Mouse (Mus musculus) left cerebral cortex, postnatal 36 days (tissue): ENCODE data around the gene Taco1. TPM values are rescaled to one million over a fixed set of nuclear protein-coding genes. Genes with fewer than 3 reads are reported as not detected.
A peak's percentile ranks its signal among the peaks of the same experiment; 100 is the strongest.
"Not testable (repeated sequence)": the region's sequence is repeated elsewhere in the genome, so short reads cannot be mapped to it uniquely, and the experiment has no call there.

Experiments used
- DNase-seq, 2 experiments: peaks; one replicate each; pipeline ENCODE4 v3.0.0; 2021 to 2022; ENCODE audit warnings: low spot score in 2 of 2, mixed read lengths in 1 of 2
- intact Hi-C: fragments of 180-260 bp; cut with DNase I; formaldehyde crosslinking; loops from one replicate; pipeline ENCODE4 v1.15.1; 2025
- total RNA-seq, 2 experiments: library from RNA; stranded (reverse); gene quantifications; 2 replicates each; pipeline ENCODE4 v1.2.3; 2021

The Taco1 gene
- total RNA-seq, 2 experiments from 2014 or later: 17.2 to 20.3 TPM

GRCm38 (mm10) chr11:106058020-106058419 is 7.8 kb upstream of the Taco1 start:
- intact Hi-C loops: no loop called here
- no peak for DNase-seq

GRCm38 (mm10) chr11:106060549-106060948 is 5.3 kb upstream of the Taco1 start:
- intact Hi-C loops: no loop called here
- DNase-seq: no peak

GRCm38 (mm10) chr11:106061311-106061710 is 4.5 kb upstream of the Taco1 start:
- intact Hi-C loops: no loop called here
- DNase-seq: no peak

DNA sequence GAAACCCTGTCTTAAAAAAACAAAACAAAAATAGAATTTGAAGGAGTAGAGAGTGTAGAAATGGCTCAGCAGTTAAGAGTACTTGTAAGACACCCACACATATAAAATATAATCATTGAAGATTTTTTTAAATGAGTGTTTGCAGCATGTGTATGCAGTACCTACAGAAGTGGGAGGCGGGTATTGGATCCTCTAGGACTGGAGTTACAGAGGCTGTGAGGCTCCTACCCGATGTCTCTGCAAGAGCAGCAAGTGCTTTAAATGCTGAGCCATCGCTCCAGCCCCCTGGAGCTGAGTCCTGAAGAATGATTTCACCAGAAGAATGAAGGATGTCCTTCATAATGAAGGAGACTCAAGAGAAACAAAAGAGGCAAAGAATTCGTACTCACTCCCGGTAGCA is 2.1 kb upstream of the Taco1 start:
- peak in 1 of 2 experiments; percentile 37 for DNase-seq
- intact Hi-C loops: no loop called here

DNA sequence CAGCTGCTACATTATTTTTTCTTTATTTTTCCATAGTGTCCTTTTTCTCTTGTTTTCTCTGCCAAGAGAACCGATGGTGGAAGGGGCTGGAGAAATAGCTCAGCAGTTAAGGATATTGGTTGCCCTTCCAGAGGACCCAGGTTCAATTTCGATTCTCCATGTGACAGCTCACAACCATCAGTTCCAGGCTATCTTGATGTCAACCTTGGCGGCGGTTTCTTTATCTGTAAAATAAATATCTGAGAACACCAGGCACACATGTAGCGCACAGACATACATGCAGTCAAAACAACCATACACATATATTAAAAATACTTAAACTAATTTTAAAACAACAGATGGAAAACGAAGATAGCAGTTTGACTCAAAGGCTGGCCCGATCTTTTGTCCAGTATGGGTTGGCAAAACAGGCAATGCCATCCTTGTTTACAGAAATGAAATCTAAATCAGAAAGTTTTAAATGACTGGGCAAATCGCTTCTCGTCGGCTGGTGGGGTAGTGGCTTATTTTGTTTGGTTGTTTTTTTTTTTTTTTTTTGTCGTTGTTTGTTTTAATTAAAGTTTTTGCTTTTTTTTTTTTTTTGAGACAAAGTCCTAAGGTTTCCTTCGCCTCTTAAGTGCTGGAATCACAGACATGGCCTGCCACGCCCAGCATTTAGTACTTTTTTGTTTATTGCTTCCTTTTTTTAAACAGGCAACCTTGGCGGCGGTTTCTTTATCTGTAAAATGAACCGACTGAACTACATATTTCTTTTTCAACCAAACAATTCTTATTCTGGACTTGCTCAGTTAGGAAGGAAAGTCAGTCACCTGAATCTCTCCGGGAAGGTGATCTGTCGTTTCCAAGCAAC is 563 bp upstream of the Taco1 start:
- intact Hi-C loops: no loop called here
- DNase-seq: no peak

DNA sequence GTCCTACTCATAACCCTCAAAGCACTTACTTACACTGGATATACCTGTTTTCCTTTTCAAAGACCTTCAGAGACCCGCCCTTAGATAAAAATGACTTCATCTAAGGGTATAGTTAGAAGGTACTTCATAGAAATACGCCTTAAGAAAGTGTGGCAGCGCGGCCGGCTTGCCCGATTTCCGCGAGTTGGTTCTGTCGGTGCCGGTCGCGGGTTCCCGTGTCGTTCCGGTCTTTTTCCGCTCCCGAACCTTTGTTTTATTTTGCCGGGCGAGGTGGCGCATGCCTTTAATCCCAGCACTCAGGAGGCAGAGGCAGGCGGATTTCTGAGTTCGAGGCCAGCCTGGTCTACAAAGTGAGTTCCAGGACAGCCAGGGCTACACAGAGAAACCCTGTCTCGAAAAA is 755 bp downstream of the Taco1 start:
- DNase-seq, intact Hi-C loops: not testable (repeated sequence)

DNA sequence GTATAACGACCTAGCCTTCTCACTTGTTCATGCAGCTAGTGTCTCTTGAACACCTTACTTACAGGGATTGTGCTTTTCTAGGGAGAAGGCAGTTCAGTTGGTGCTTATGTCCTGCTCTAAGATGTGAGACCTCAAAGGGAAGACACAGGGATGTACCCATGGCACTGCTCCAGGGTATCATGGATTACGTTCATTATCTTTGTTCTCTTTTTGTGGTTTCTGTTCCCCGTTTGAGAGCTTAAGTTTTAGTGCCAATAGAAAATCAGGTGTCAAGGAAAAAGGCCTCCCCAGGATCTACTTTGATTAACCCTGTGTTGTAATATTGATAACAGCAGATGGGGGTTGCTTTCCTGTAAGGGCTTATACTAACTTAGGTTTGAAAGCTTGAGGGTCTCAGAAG is 7.9 kb downstream of the Taco1 start:
- intact Hi-C loops: no loop called here
- no peak for DNase-seq

DNA sequence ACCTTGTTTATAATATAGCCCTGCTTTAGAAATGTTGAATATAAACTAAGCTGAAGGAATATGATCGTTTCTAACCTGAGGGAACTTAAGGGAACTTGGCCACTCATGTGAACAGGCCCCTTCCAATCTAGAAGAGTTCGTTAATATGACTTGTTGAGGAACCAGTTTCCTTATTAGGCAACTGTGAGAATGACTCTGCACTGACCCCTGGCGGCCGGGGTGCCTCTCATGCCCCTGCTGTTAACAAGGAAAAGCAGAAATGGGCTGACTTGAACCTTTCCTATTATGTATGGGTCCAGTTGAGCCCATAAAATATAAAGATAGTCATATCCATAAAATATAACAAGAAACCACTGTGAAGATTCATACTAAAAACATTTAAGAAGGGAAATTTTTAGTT is 10.5 kb downstream of the Taco1 start:
- intact Hi-C loops: no loop called here
- DNase-seq: no peak

GRCm38 (mm10) chr11:106083708-106084701 is 18.1 kb downstream of the Taco1 start, which contains the start of gene Map3k3:
Map3k3 (plus strand) TSS chr11:106084613.
- peak; percentile 99 for DNase-seq
- intact Hi-C loops: loop anchor here (2.0 kb wide), 1 partner anchor 77 kb away; the partner anchor contains the start of genes Gm10840 and Limd2

GRCm38 (mm10) chr11:106084911-106085561 is 19.2 kb downstream of the Taco1 start:
- peak; percentile 69 to 70 for DNase-seq
- intact Hi-C loops: loop anchor here (2.0 kb wide), 1 partner anchor 76 kb away; the partner anchor contains the start of genes Gm10840 and Limd2

DNA sequence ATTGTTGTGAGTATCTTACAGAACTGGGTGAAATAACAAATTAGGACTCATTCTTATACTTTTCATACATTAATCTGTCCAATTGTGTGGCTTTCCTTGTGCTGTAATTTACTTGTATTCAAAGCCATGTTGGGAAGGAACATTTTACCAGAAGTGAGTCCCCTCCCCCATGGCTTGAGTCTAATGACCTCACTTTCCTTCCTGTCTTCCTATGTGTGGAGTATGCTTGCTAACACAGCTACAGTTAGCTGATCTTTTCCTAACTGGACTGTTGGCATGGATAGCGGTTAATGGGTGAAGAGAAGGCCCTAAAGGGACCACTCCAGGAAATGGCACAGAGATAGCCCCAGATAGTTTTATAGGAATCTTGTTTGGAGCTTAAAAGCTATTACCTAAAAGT is 32.4 kb downstream of the Taco1 start:
- intact Hi-C loops: no loop called here
- no peak for DNase-seq

- intact Hi-C loops: no loop called here
- no peak for DNase-seq
These were observed 37.0 kb downstream of the Taco1 start for GRCm38 (mm10) chr11:106102866-106103265.

GRCm38 (mm10) chr11:106106047-106106587 is 40.3 kb downstream of the Taco1 start:
- DNase-seq: no peak
- intact Hi-C loops: no loop called here

- intact Hi-C loops: no loop called here
- DNase-seq: no peak
These were observed 45.8 kb downstream of the Taco1 start for GRCm38 (mm10) chr11:106111688-106112087.

DNA sequence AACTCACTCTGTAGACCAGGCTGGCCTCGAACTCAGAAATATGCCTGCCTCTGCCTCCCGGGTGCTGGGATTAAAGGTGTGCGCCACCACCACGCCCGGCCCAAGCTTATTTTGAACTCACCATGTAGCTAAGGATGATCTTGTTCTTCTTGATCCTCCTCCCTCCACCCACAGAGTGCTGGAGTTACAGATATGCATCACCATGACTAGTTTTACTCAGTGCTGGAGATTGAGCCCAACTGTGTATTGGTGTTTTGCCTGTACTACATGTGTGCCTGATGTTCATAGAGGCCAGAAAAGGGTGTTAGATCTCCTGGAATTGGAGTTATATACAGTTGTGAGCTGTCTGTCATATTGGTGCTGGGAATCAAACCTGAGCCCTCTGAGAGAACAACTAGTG is 56.4 kb downstream of the Taco1 start:
- intact Hi-C loops: no loop called here
- DNase-seq: no peak

DNA sequence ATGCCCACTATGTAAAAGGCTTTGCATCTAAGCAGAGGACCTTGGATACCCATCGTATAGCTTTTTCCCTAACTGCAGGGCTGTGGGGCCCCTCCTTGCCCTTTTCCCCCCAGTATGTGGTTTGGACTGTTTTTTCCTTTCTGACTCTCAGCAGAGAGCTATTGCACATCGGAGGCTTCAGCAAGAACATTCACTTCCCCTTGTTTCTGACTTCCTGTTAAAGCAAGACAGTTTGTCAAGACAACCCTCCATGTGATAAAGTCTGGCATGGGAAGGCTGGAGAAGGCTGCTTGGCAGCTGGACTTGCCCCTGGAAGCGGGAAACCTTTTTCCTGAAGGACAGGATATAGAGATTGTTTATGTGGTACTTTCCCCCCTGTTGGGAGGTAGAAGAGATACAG is 56.9 kb downstream of the Taco1 start:
- intact Hi-C loops: no loop called here
- no peak for DNase-seq
